Mouse (Mus musculus): ENCODE measurements around the gene Myo19. TPM values are rescaled to one million over a fixed set of nuclear protein-coding genes. Genes with fewer than 3 reads are reported as not detected.

The Myo19 gene
- 13.2 and 15.3 TPM in 2 replicates for polyA plus RNA-seq (2012; rRNA removed)

GRCm38 (mm10) chr11:84879772-84880464 is at the start of gene Myo19, which contains the start of gene Pigw:
Myo19 (plus strand) TSS chr11:84880148.
Pigw (minus strand) TSS chr11:84880285.
- no peaks in the 10 kb centered on the region for H3K4me1 ChIP-seq (ENCODE audit: control insufficient read depth, insufficient read depth, low read length)
- no peaks in the 10 kb centered on the region for H3K27me3 ChIP-seq (ENCODE audit: control insufficient read depth, insufficient read depth, low read length)
- no peak for TF ChIP-seq CTCF (IDR thresholded peaks at IDR 0.05; ENCODE audit: borderline replicate concordance, insufficient read depth, low read depth, low read length)
- TF ChIP-seq POLR2A (IDR thresholded peaks at IDR 0.05; ENCODE audit: borderline replicate concordance, insufficient read depth, low read length) = 0 out of 2 replicates have a peak, but pooled peaks have one; percentile 48
- WGBS = 1% methylated on average over 81 of the region's 81 CpGs
- H3K4me3 ChIP-seq (replicated peaks; ENCODE audit: insufficient read depth, low read depth, low read length) = peak within 1 kb of the TSS; percentile 66
- DNase-seq = peak; percentile 84 to 85
- peak within 1 kb of the TSS; percentile 29 for H3K27ac ChIP-seq (ENCODE audit: insufficient read depth, low read length)

- TF ChIP-seq CTCF (IDR thresholded peaks at IDR 0.05; ENCODE audit: borderline replicate concordance, insufficient read depth, low read depth, low read length) = no peak
- TF ChIP-seq POLR2A (IDR thresholded peaks at IDR 0.05; ENCODE audit: borderline replicate concordance, insufficient read depth, low read length) = no peak
- Histone ChIP-seq H3K27ac (ENCODE audit: insufficient read depth, low read length) (no peak overlapping the region), H3K27me3 (ENCODE audit: control insufficient read depth, insufficient read depth, low read length) (no peaks in the 10 kb centered on the region), H3K4me3 (replicated peaks; ENCODE audit: insufficient read depth, low read depth, low read length) (no peak overlapping the region), H3K4me1 (ENCODE audit: control insufficient read depth, insufficient read depth, low read length) (no peaks in the 10 kb centered on the region)
- 89% methylated on average over 2 of the region's 2 CpGs for WGBS
- DNase-seq = no peak
These were observed 40.6 kb upstream of the Myo19 start for GRCm38 (mm10) chr11:84839330-84839729.

- TF ChIP-seq POLR2A (IDR thresholded peaks at IDR 0.05; ENCODE audit: borderline replicate concordance, insufficient read depth, low read length) (no peak), CTCF (IDR thresholded peaks at IDR 0.05; ENCODE audit: borderline replicate concordance, insufficient read depth, low read depth, low read length) (no peak)
- 96% methylated on average over 15 of the region's 15 CpGs for whole genome bisulfite sequencing
- Histone ChIP-seq H3K4me3 (replicated peaks; ENCODE audit: insufficient read depth, low read depth, low read length) (no peak overlapping the region), H3K4me1 (ENCODE audit: control insufficient read depth, insufficient read depth, low read length) (no peaks in the 10 kb centered on the region), H3K27me3 (ENCODE audit: control insufficient read depth, insufficient read depth, low read length) (no peaks in the 10 kb centered on the region), H3K27ac (ENCODE audit: insufficient read depth, low read length) (no peak overlapping the region)
- no peak for DNase-seq
These were observed 33.0 kb upstream of the Myo19 start for GRCm38 (mm10) chr11:84846741-84847474.

GRCm38 (mm10) chr11:84847475-84848090 is 32.4 kb upstream of the Myo19 start:
- no peak overlapping the region for H3K27ac ChIP-seq (ENCODE audit: insufficient read depth, low read length)
- 78% methylated on average over 7 of the region's 7 CpGs for WGBS
- TF ChIP-seq CTCF (IDR thresholded peaks at IDR 0.05; ENCODE audit: borderline replicate concordance, insufficient read depth, low read depth, low read length) (no peak), POLR2A (IDR thresholded peaks at IDR 0.05; ENCODE audit: borderline replicate concordance, insufficient read depth, low read length) (no peak)
- no peak for DNase-seq
- no peak overlapping the region for H3K4me3 ChIP-seq (replicated peaks; ENCODE audit: insufficient read depth, low read depth, low read length)
- no peaks in the 10 kb centered on the region for H3K27me3 ChIP-seq (ENCODE audit: control insufficient read depth, insufficient read depth, low read length)
- H3K4me1 ChIP-seq (ENCODE audit: control insufficient read depth, insufficient read depth, low read length) = no peaks in the 10 kb centered on the region

DNA sequence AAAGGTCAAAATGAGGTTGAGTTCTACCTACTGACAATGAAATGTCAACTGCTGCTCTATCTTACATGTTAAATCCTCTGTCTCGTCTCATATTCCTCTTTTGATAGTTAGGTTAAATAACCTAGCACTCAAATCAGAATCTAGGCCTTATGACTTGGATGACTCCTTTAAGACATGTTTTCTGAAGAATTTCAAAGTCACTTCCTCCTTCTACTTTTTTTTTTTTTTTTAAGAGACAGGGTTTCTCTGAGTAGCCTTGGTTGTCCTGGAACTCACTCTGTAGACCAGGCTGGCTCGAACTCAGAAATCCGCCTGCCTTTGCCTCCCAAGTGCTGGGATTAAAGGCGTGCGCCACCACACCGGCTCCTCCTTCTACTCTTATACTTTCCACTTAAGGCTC is 24.7 kb upstream of the Myo19 start:
- TF ChIP-seq CTCF (IDR thresholded peaks at IDR 0.05; ENCODE audit: borderline replicate concordance, insufficient read depth, low read depth, low read length) = no peak
- no peak for TF ChIP-seq POLR2A (IDR thresholded peaks at IDR 0.05; ENCODE audit: borderline replicate concordance, insufficient read depth, low read length)

GRCm38 (mm10) chr11:84865268-84865667 is 14.7 kb upstream of the Myo19 start:
- no peak for TF ChIP-seq POLR2A (IDR thresholded peaks at IDR 0.05; ENCODE audit: borderline replicate concordance, insufficient read depth, low read length)
- TF ChIP-seq CTCF (IDR thresholded peaks at IDR 0.05; ENCODE audit: borderline replicate concordance, insufficient read depth, low read depth, low read length) = no peak
- peaks cover 2% of the 10 kb centered on the region for H3K4me1 ChIP-seq (ENCODE audit: control insufficient read depth, insufficient read depth, low read length)
- H3K27me3 ChIP-seq (ENCODE audit: control insufficient read depth, insufficient read depth, low read length) = no peaks in the 10 kb centered on the region
- H3K27ac ChIP-seq (ENCODE audit: insufficient read depth, low read length) = no peak overlapping the region
- WGBS = 67% methylated on average over 2 of the region's 2 CpGs
- no peak overlapping the region for H3K4me3 ChIP-seq (replicated peaks; ENCODE audit: insufficient read depth, low read depth, low read length)
- no peak for DNase-seq

More for the DNA sequence above, 24.7 kb upstream of the Myo19 start:
- DNase-seq = no peak
- H3K27ac ChIP-seq (ENCODE audit: insufficient read depth, low read length) = no peak overlapping the region
- H3K4me1 ChIP-seq (ENCODE audit: control insufficient read depth, insufficient read depth, low read length) = no peaks in the 10 kb centered on the region
- WGBS = 96% methylated on average over 6 of the region's 6 CpGs
- no peaks in the 10 kb centered on the region for H3K27me3 ChIP-seq (ENCODE audit: control insufficient read depth, insufficient read depth, low read length)
- no peak overlapping the region for H3K4me3 ChIP-seq (replicated peaks; ENCODE audit: insufficient read depth, low read depth, low read length)

DNA sequence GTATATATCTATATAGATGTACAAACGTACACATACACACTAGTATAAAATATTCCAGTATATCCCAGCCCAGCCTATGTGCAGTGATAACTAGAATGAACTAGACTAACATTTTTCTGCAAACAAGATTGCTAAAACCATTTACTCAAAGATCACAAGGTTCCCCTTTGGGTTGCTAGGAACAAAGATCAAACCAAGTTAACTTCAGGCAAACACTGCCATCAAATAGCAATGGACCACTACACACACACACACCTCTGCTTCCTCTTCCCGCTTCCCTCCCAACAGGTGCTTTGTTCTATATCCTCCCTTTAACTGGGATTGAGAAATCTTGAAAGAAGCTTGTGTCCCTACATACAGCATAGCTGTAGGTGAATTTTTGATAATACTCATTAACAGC is 12.4 kb upstream of the Myo19 start:
- 75% methylated on average over 2 of the region's 2 CpGs for WGBS
- Histone ChIP-seq H3K4me1 (ENCODE audit: control insufficient read depth, insufficient read depth, low read length) (peaks cover 2% of the 10 kb centered on the region), H3K27me3 (ENCODE audit: control insufficient read depth, insufficient read depth, low read length) (no peaks in the 10 kb centered on the region), H3K27ac (ENCODE audit: insufficient read depth, low read length) (no peak overlapping the region), H3K4me3 (replicated peaks; ENCODE audit: insufficient read depth, low read depth, low read length) (no peak overlapping the region)
- DNase-seq = no peak
- TF ChIP-seq CTCF (IDR thresholded peaks at IDR 0.05; ENCODE audit: borderline replicate concordance, insufficient read depth, low read depth, low read length) = no peak
- no peak for TF ChIP-seq POLR2A (IDR thresholded peaks at IDR 0.05; ENCODE audit: borderline replicate concordance, insufficient read depth, low read length)

Data from cerebellum, adult 2 months (tissue).